Mouse (Mus musculus): ENCODE measurements around the gene Lin7b. TPM values are rescaled to one million over a fixed set of nuclear protein-coding genes. Genes with fewer than 3 reads are reported as not detected.

Lin7b gene
- total and polyA plus RNA-seq, 3 experiments = 1.3 to 3.8 TPM; not detected in 1

GRCm38 (mm10) chr7:45343543-45343942, 26.8 kb downstream of the Lin7b start:
- peaks cover 5 to 24% of the 10 kb centered on the region in 2 experiments for H3K4me1 ChIP-seq (ENCODE audit: control insufficient read depth in 1 of 2, insufficient read depth in 2 of 2, low read length in 2 of 2)
- no peak overlapping the region for H3K9ac ChIP-seq (ENCODE audit: control insufficient read depth, low read depth, low read length, poor library complexity, severe bottlenecking)
- DNase-seq (ENCODE audit: low read depth, low spot score) = no peak

GRCm38 (mm10) chr7:45342081-45342480, 28.3 kb downstream of the Lin7b start:
- TF ChIP-seq SMC3 (IDR thresholded peaks at IDR 0.05; ENCODE audit: low read depth, low read length) (no peak), POLR2AphosphoS5 (IDR thresholded peaks at IDR 0.05; ENCODE audit: borderline replicate concordance, low read depth, low read length) (no peak), NRF1 (IDR thresholded peaks at IDR 0.05; ENCODE audit: insufficient read depth, low read depth, low read length, poor library complexity, severe bottlenecking) (no peak), ZNF384 (IDR thresholded peaks at IDR 0.05; ENCODE audit: low read depth, low read length) (no peak), RAD21 (IDR thresholded peaks at IDR 0.05; ENCODE audit: low read depth, low read length) (no peak), TBP (IDR thresholded peaks at IDR 0.05; ENCODE audit: low read depth, low read length) (no peak), MAFK (IDR thresholded peaks at IDR 0.05; ENCODE audit: borderline replicate concordance, low read depth, low read length) (no peak)
- H3K9ac ChIP-seq (ENCODE audit: control insufficient read depth, low read depth, low read length, poor library complexity, severe bottlenecking) = no peak overlapping the region
- peaks cover 0 to 5% of the 10 kb centered on the region in 2 experiments; a peak in 1 of 4 replicates for H3K36me3 ChIP-seq (ENCODE audit: control insufficient read depth in 1 of 2, insufficient read depth in 2 of 2, low read length in 2 of 2)
- H3K27ac ChIP-seq (ENCODE audit: control insufficient read depth, low read depth, low read length) = peak overlapping the region; percentile 3; the same call in 1 of the 2 replicates
- peak; percentile 53 for DNase-seq (ENCODE audit: low read depth, low spot score)
- no peaks in the 10 kb centered on the region for H3K27me3 ChIP-seq (ENCODE audit: control insufficient read depth in 1 of 2, insufficient read depth in 2 of 2, low read length in 2 of 2)
- H3K4me3 ChIP-seq (ENCODE audit: control insufficient read depth in 1 of 2, insufficient read depth in 1 of 2, low read depth in 2 of 2, low read length in 2 of 2) = no peak overlapping the region
- no peaks in the 10 kb centered on the region for H3K9me3 ChIP-seq (replicated peaks; ENCODE audit: insufficient read depth, low read length)
- H3K79me2 ChIP-seq (ENCODE audit: control insufficient read depth, insufficient read depth, low read length, poor library complexity) = no peaks in the 10 kb centered on the region; the same call in 1 of the 2 replicates
- H3K4me1 ChIP-seq (ENCODE audit: control insufficient read depth in 1 of 2, insufficient read depth in 2 of 2, low read length in 2 of 2) = peaks cover 6 to 24% of the 10 kb centered on the region in 2 experiments

More at GRCm38 (mm10) chr7:45343543-45343942, 26.8 kb downstream of the Lin7b start:
- Histone ChIP-seq H3K4me3 (ENCODE audit: control insufficient read depth in 1 of 2, insufficient read depth in 1 of 2, low read depth in 2 of 2, low read length in 2 of 2) (no peak overlapping the region), H3K79me2 (ENCODE audit: control insufficient read depth, insufficient read depth, low read length, poor library complexity) (no peaks in the 10 kb centered on the region; the same call in 1 of the 2 replicates), H3K27ac (ENCODE audit: control insufficient read depth, low read depth, low read length) (no peak overlapping the region), H3K36me3 (ENCODE audit: control insufficient read depth in 1 of 2, insufficient read depth in 2 of 2, low read length in 2 of 2) (peaks cover 0 to 5% of the 10 kb centered on the region in 2 experiments; a peak in 1 of 4 replicates), H3K27me3 (ENCODE audit: control insufficient read depth in 1 of 2, insufficient read depth in 2 of 2, low read length in 2 of 2) (no peaks in the 10 kb centered on the region), H3K9me3 (replicated peaks; ENCODE audit: insufficient read depth, low read length) (no peaks in the 10 kb centered on the region)
- TF ChIP-seq POLR2A (IDR thresholded peaks at IDR 0.05; ENCODE audit: control insufficient read depth in 1 of 2, insufficient read depth in 1 of 2, low read depth in 1 of 2, low read length in 2 of 2, poor library complexity in 1 of 2) = no peak
- TF ChIP-seq EP300 (IDR thresholded peaks at IDR 0.05; ENCODE audit: low read depth in 1 of 2, low read length in 2 of 2) = no peak
- 0 out of 2 replicates have a peak, but pooled peaks have one; percentile 3 for TF ChIP-seq ZC3H11A (IDR thresholded peaks at IDR 0.05; ENCODE audit: low read depth, low read length)
- TF ChIP-seq GATA1 (IDR thresholded peaks at IDR 0.05; ENCODE audit: low read depth, low read length) = no peak
- no peak for TF ChIP-seq CHD1 (IDR thresholded peaks at IDR 0.05; ENCODE audit: low read depth, low read length)
- no peak for TF ChIP-seq GABPA (IDR thresholded peaks at IDR 0.05; ENCODE audit: low read depth, low read length)
- TF ChIP-seq UBTF (IDR thresholded peaks at IDR 0.05; ENCODE audit: borderline replicate concordance, insufficient read depth, low read depth, low read length) = no peak
- TF ChIP-seq RAD21 (IDR thresholded peaks at IDR 0.05; ENCODE audit: low read depth, low read length) = peak; percentile 14
- no peak for TF ChIP-seq NELFE (IDR thresholded peaks at IDR 0.05; ENCODE audit: low read depth, low read length)
- TF ChIP-seq RCOR1 (IDR thresholded peaks at IDR 0.05; ENCODE audit: low read depth, low read length) = no peak
- peak; percentile 41 to 54 (median 42) for TF ChIP-seq CTCF (IDR thresholded peaks at IDR 0.05 in 2 of 3, conservative IDR thresholded peaks at IDR 0.05 in 1 of 3; ENCODE audit: control insufficient read depth in 1 of 3, insufficient read depth in 1 of 3, low read depth in 2 of 3, low read length in 3 of 3, poor library complexity in 1 of 3, severe bottlenecking in 1 of 3)

All from MEL (cell line).